Mouse (Mus musculus) hindbrain, embryonic 13.5 days (tissue): Measurements from ENCODE around the gene Cnep1r1. TPM values are rescaled to one million over a fixed set of nuclear protein-coding genes. Genes with fewer than 3 reads are reported as not detected.

Experiments used
- microRNA-seq: library from miRNA; unstranded; fragments of <30 nt; microRNA quantifications from one replicate; pipeline ENCODE4, GENCODE M21; 2016
- polyA plus RNA-seq: library from polyadenylated mRNA; unstranded; fragments of >200 nt; fragmentation: Nextera tagmentation; extraction: Ambion mirVana; gene quantifications from 2 replicates; pipeline ENCODE4 v1.2.1, GENCODE M21; 2015

Cnep1r1 gene
- polyA plus RNA-seq, 1 experiment from 2014 or later = 43.5 TPM

Small RNA genes within 50 kb of the gene (microRNA-seq; reads per million reads assigned to microRNA genes)
- gene Mir7071 = 1.4 reads per million

Other genes with a start within 250 kb of the Cnep1r1 start
- 39.6 and 39.9 TPM in 2 replicates for gene Zfp423, start 159.2 kb upstream of the Cnep1r1 start, polyA plus RNA-seq
- 37.1 and 39.0 TPM in 2 replicates for gene Heatr3, start 19.1 kb downstream of the Cnep1r1 start, polyA plus RNA-seq
- 9.5 and 9.9 TPM in 2 replicates for gene Tent4b, start 80.4 kb downstream of the Cnep1r1 start, polyA plus RNA-seq
- 2.3 and 2.7 TPM in 2 replicates for gene Adcy7, start 153.6 kb downstream of the Cnep1r1 start, polyA plus RNA-seq
- 69.3 and 71.7 TPM in 2 replicates for gene Brd7, start 243.4 kb downstream of the Cnep1r1 start, polyA plus RNA-seq